Mouse (Mus musculus): Measurements from ENCODE around the gene Cdc34b. TPM values are rescaled to one million over a fixed set of nuclear protein-coding genes. Genes with fewer than 3 reads are reported as not detected.

Cdc34b gene
- polyA plus RNA-seq, 1 experiment from 2014 or later = not detected

DNA sequence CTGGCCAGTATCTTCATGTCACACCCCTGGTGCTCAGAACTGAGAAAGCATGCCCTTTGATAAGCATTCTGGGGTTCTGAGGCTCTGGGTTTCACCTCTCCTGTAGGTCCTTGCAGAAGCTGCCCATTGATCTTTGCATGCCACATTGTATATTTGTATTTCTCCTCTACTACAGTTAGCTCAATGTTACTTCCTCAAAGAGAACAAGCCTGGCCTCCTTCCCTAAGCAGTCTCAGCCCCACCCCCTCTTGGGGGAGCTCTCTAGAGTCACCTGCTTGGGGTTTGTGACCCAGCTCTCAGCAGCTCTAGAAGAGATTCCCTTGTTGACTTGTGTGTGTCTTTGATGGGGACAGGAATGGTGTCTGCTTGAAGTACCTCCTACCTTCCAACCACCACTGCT lies 50.1 kb downstream of the Cdc34b start:
- no peaks in the 10 kb centered on the region for H3K36me3 ChIP-seq (ENCODE audit: poor library complexity, severe bottlenecking)
- H3K27ac ChIP-seq = no peak overlapping the region

More for the DNA sequence above, 50.1 kb downstream of the Cdc34b start:
- H3K27me3 ChIP-seq = no peaks in the 10 kb centered on the region
- no peak for ATAC-seq
- H3K4me3 ChIP-seq = no peak overlapping the region
- no peak overlapping the region for H3K4me2 ChIP-seq
- H3K4me1 ChIP-seq = no peaks in the 10 kb centered on the region
- no peak overlapping the region for H3K9ac ChIP-seq
- no peaks in the 10 kb centered on the region for H3K9me3 ChIP-seq (replicated peaks)

Other genes starting within 250 kb of the Cdc34b start
- gene Epn3, start 241.8 kb upstream of the Cdc34b start, polyA plus RNA-seq (2015; fragmentation: Nextera tagmentation; extraction: Ambion mirVana) = 0.15 and 0.34 TPM in 2 replicates
- gene Mycbpap, start 220.0 kb upstream of the Cdc34b start, polyA plus RNA-seq (2015; fragmentation: Nextera tagmentation; extraction: Ambion mirVana) = 2.2 and 2.5 TPM in 2 replicates
- gene Rsad1, start 192.5 kb upstream of the Cdc34b start, polyA plus RNA-seq (2015; fragmentation: Nextera tagmentation; extraction: Ambion mirVana) = 3.1 and 3.7 TPM in 2 replicates
- gene Chad, start 176.7 kb upstream of the Cdc34b start, polyA plus RNA-seq (2015; fragmentation: Nextera tagmentation; extraction: Ambion mirVana) = 0.14 and 0.19 TPM in 2 replicates
- gene Acsf2, start 139.9 kb upstream of the Cdc34b start, polyA plus RNA-seq (2015; fragmentation: Nextera tagmentation; extraction: Ambion mirVana) = 1.4 and 1.8 TPM in 2 replicates
- gene Lrrc59, start 112.0 kb upstream of the Cdc34b start, polyA plus RNA-seq (2015; fragmentation: Nextera tagmentation; extraction: Ambion mirVana) = 165 and 182 TPM in 2 replicates
- 144 and 153 TPM in 2 replicates for gene Mrpl27, start 88.0 kb upstream of the Cdc34b start, polyA plus RNA-seq (2015; fragmentation: Nextera tagmentation; extraction: Ambion mirVana)
- 26.6 and 31.7 TPM in 2 replicates for gene Eme1, start 87.8 kb upstream of the Cdc34b start, polyA plus RNA-seq (2015; fragmentation: Nextera tagmentation; extraction: Ambion mirVana)
- gene Xylt2, start 64.3 kb upstream of the Cdc34b start, polyA plus RNA-seq (2015; fragmentation: Nextera tagmentation; extraction: Ambion mirVana) = 8.2 and 8.7 TPM in 2 replicates
- gene Gm11541, start 37.3 kb upstream of the Cdc34b start, polyA plus RNA-seq (2015; fragmentation: Nextera tagmentation; extraction: Ambion mirVana) = not detected in 2 replicates
- gene Tmem92, start 40.9 kb downstream of the Cdc34b start, polyA plus RNA-seq (2015; fragmentation: Nextera tagmentation; extraction: Ambion mirVana) = not detected in 2 replicates
- gene Col1a1, start 194.4 kb downstream of the Cdc34b start, polyA plus RNA-seq (2015; fragmentation: Nextera tagmentation; extraction: Ambion mirVana) = 29.9 and 31.5 TPM in 2 replicates
- gene Hils1, start 225.8 kb downstream of the Cdc34b start, polyA plus RNA-seq (2015; fragmentation: Nextera tagmentation; extraction: Ambion mirVana) = not detected in 2 replicates
- gene Sgca, start 234.5 kb downstream of the Cdc34b start, polyA plus RNA-seq (2015; fragmentation: Nextera tagmentation; extraction: Ambion mirVana) = not detected in 2 replicates
- gene Ppp1r9b, start 249.3 kb downstream of the Cdc34b start, polyA plus RNA-seq (2015; fragmentation: Nextera tagmentation; extraction: Ambion mirVana) = 15.8 and 16.3 TPM in 2 replicates